Mouse (Mus musculus): ENCODE measurements around the gene Cntnap2.
A peak's percentile ranks its signal among the peaks of the same experiment; 100 is the strongest.
"Not testable (repeated sequence)": the region's sequence is repeated elsewhere in the genome, so short reads cannot be mapped to it uniquely, and the experiment has no call there.

Cntnap2 gene

GRCm38 (mm10) chr6:47188193-47188592 is 2129.0 kb downstream of the Cntnap2 start:
- peak; percentile 50 for DNase-seq

- DNase-seq: not testable (repeated sequence)
Observed at GRCm38 (mm10) chr6:47188596-47188995, 2129.4 kb downstream of the Cntnap2 start.

- DNase-seq: no peak
Observed at GRCm38 (mm10) chr6:47190282-47190681, 2131.1 kb downstream of the Cntnap2 start.

DNA sequence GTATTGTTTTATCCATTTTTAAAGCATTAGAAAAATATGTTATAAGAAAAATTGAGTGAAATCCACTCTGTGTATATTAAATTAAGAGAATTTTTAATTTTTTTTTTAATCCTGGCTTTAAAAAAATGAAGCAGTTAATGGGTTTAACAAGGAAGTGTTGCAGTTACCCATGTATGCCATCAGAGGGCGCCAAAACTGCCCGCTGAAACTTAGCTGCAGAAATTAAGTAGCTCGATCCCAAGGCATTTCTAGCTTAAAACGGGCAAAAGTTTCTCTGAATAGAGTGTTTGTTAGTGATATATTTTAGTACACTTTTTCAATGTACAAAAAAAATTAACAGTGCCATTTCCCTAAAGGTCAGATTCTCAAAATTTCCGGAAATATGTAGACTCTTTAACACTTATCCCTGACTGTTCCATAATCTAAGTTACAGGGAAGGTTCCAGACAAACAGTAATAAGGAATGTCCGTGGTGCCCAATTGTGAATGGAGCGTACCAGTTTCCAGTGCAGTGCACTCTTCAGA is 2132.2 kb downstream of the Cntnap2 start:
- DNase-seq: peak; percentile 36

- DNase-seq: no peak
Observed at GRCm38 (mm10) chr6:47191940-47192339, 2132.8 kb downstream of the Cntnap2 start.

- no peak for DNase-seq
Observed at GRCm38 (mm10) chr6:47192478-47192877, 2133.3 kb downstream of the Cntnap2 start.

DNA sequence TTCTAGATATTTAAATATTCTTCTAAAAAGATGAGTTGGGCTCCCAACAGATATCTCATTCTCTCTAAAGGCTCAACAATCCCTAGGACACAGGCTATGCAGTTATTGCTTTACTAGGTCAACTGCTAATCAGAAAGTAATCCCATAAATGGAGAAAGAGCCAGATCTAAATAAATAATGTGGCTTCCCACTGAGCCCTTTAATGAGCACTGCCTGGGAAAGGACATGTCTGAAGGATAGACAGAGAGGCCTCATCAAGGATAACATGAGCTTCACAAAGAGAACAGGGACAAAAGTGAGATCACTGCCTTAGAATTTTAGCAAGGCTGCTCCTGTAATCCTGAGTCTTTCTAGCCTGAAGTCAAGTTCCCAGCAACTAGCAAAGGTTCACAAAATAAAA is 2138.4 kb downstream of the Cntnap2 start:
- no peak for DNase-seq

DNA sequence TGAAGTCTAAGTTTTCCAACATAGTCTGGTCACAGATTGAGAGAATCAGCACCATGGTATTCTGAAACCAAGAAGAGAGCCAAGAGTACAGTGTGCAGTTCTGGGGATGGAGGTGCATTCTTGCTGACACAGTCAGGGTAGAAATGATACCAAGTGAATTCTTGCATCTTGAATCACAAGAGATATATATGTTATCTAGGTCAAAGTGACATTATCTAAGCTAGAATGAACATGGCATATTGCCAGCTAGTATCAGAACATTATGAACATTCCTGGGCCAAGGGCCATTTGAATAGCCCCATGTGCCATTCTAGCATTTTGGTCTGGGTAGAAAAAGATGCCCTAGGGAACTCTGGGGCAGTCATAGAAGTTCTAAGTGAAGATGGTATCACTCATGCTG is 2141.5 kb downstream of the Cntnap2 start:
- no peak for DNase-seq

- no peak for DNase-seq
Observed at GRCm38 (mm10) chr6:47208031-47208430, 2148.9 kb downstream of the Cntnap2 start.

- no peak for DNase-seq
Observed at GRCm38 (mm10) chr6:47214731-47215130, 2155.6 kb downstream of the Cntnap2 start.

- DNase-seq: not testable (repeated sequence)
Observed at GRCm38 (mm10) chr6:47223578-47223977, 2164.4 kb downstream of the Cntnap2 start.

- DNase-seq: not testable (repeated sequence)
Observed at GRCm38 (mm10) chr6:47225391-47225790, 2166.2 kb downstream of the Cntnap2 start.

- DNase-seq: no peak
Observed at GRCm38 (mm10) chr6:47227601-47228000, 2168.4 kb downstream of the Cntnap2 start.

- DNase-seq: no peak
Observed at GRCm38 (mm10) chr6:47228676-47229317, 2169.6 kb downstream of the Cntnap2 start.

GRCm38 (mm10) chr6:47231513-47231912 is 2172.4 kb downstream of the Cntnap2 start:
- DNase-seq: no peak

GRCm38 (mm10) chr6:47239376-47239921 is 2180.3 kb downstream of the Cntnap2 start:
- DNase-seq: no peak

DNA sequence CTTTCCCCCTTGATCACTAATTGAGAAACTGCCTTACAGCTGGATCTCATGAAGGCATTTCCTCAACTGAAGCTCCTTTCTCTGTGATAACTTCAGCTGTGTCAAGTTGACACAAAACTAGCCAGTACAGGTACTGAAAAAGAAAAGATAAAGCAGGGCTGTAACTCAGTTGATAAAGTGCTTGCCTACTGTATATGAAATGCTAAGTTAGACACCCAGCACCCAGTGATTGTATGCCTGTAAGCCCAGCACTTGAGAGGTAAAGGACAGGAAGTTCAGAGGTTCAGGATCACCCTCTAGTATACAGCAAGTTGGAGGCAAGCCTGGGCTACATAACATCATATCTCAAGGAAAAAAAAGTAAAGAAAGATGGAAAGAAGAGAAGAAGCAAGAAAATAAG is 2182.2 kb downstream of the Cntnap2 start:
- DNase-seq: no peak

GRCm38 (mm10) chr6:47243863-47244606 is 2184.9 kb downstream of the Cntnap2 start:
- DNase-seq: peak; percentile 60

- no peak for DNase-seq
Observed at GRCm38 (mm10) chr6:47244642-47245041, 2185.5 kb downstream of the Cntnap2 start.

DNA sequence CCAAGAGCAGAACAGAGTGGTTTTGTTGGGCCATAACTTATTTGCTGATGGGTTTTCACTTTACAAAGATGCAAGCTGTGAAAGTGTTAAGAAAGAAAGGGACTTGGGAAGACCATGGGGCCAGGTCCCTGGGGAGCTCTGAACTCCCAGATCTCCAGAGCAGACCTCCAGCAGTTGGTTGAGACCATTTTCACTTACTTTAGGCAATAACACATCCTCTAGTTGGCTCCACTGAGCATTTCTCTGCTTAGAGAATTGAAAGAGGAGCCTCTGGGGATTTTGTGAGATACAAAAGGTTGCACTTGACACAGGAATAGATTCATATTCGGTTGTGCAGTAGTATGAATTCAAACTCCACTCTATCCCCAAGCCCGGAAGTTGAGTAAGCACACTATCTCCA is 2196.1 kb downstream of the Cntnap2 start:
- DNase-seq: no peak

DNA sequence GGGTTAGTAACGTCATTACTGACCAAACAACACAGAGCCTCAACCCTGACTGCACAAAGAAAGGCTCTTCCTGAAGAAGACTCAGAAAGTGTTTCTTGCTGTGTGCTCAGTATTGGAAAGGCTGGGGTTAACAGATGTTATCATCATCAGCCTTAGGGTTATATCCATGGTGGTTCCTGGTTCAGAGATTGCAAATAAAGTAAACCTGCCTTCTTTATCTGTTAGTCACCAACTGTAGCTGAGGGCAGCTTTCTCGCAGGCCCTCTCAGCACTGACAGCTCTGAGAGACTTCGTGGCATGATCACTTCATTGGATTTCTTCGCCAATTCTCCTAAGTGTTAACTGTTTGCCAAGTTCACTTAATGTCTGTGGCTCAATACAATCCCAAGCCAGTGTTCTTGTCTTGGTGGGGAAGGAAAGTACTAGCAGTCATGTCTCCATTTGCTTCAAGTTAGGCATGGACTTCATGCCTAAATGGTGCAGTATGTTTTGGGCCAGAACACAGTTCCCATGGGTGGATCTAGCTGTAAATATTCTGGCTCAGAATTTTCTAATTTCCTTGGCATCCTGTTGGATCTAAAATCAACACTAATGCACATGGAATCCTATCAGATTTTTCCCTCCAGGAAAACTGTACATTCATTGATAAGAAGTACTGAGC is 2197.2 kb downstream of the Cntnap2 start:
- no peak for DNase-seq

DNA sequence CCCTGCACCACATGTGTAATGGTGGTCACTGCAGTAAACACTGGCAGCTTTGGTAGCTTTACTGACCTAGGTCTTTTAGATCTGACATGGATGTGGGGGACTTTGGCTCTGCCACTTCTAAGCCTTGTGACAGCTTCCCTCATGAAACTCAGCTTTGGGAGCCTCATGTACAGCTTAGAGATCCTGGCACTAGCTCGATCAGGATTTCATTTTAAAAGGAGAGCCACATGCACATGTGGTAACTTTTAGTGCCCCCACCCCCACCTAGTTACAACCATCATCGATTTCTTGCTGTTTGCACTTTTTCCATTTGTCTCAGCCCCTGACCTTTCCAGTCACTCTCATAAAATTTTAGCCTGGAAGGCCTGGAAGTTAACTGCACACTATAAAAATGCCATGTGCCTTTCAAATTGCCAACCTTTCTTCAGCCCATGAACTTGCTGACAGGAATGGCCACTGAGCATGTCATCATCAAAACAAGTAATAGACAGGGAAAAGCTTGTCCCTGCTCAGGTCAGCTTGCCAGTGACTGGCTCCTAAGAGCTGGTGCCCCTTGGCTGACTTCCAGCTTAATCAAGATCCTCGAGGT is 2197.9 kb downstream of the Cntnap2 start:
- no peak for DNase-seq

GRCm38 (mm10) chr6:47259626-47260114 is 2200.5 kb downstream of the Cntnap2 start:
- no peak for DNase-seq
